Mouse (Mus musculus) left cerebral cortex, postnatal 36 days (tissue): Measurements from ENCODE around the gene Gm20479. TPM values are rescaled to one million over a fixed set of nuclear protein-coding genes. Genes with fewer than 3 reads are reported as not detected.
A peak's percentile ranks its signal among the peaks of the same experiment; 100 is the strongest.

Source experiments
- DNase-seq, 2 experiments: peaks; one replicate each; pipeline ENCODE4 v3.0.0; 2021 to 2022; ENCODE audit warnings: low spot score in 2 of 2, mixed read lengths in 1 of 2
- intact Hi-C: fragments of 180-260 bp; cut with DNase I; formaldehyde crosslinking; loops from one replicate; pipeline ENCODE4 v1.15.1; 2025
- total RNA-seq, 2 experiments: library from RNA; stranded (reverse); gene quantifications; 2 replicates each; pipeline ENCODE4 v1.2.3; 2021

Gm20479 gene
- total RNA-seq, 2 experiments from 2014 or later, result not detected

GRCm38 (mm10) chr7:27371715-27372462 lies 14.7 kb upstream of the Gm20479 start:
- DNase-seq, result no peak
- intact Hi-C loops, result no loop called here

- intact Hi-C loops, result no loop called here
- DNase-seq, result no peak
These were observed 11.9 kb upstream of the Gm20479 start for GRCm38 (mm10) chr7:27369111-27369510.

GRCm38 (mm10) chr7:27367976-27368375 lies 10.8 kb upstream of the Gm20479 start:
- intact Hi-C loops, result loop anchor here (1.0 kb wide), 1 partner anchor 35 kb away; no protein-coding TSS in a partner anchor
- DNase-seq, result no peak

GRCm38 (mm10) chr7:27366082-27366844 lies 9.0 kb upstream of the Gm20479 start:
- intact Hi-C loops, result no loop called here
- DNase-seq, result peak in 1 of 2 experiments; percentile 60

GRCm38 (mm10) chr7:27364379-27364778 lies 7.2 kb upstream of the Gm20479 start:
- intact Hi-C loops, result no loop called here
- no peak for DNase-seq

GRCm38 (mm10) chr7:27361283-27361946 lies 4.2 kb upstream of the Gm20479 start:
- intact Hi-C loops, result no loop called here
- peak; percentile 96 to 98 for DNase-seq

GRCm38 (mm10) chr7:27360749-27361148 lies 3.5 kb upstream of the Gm20479 start:
- intact Hi-C loops, result no loop called here

GRCm38 (mm10) chr7:27359706-27360358 lies 2.6 kb upstream of the Gm20479 start:
- intact Hi-C loops, result no loop called here
- DNase-seq, result no peak

More at GRCm38 (mm10) chr7:27360749-27361148, 3.5 kb upstream of the Gm20479 start:
- no peak for DNase-seq

- no peak for DNase-seq
- intact Hi-C loops, result no loop called here
These were observed 1.9 kb upstream of the Gm20479 start for GRCm38 (mm10) chr7:27359162-27359561.

GRCm38 (mm10) chr7:27357595-27357978 lies 368 bp upstream of the Gm20479 start:
- DNase-seq, result no peak
- intact Hi-C loops, result no loop called here

GRCm38 (mm10) chr7:27356248-27356647 lies 971 bp downstream of the Gm20479 start:
- intact Hi-C loops, result no loop called here
- DNase-seq, result no peak

- intact Hi-C loops, result no loop called here
- peak; percentile 84 to 87 for DNase-seq
These were observed 1.4 kb downstream of the Gm20479 start, which contains the start of gene Shkbp1 for GRCm38 (mm10) chr7:27355745-27356240. Gene Shkbp1, minus strand, starts transcription at chr7:27356019.

- intact Hi-C loops, result no loop called here
- no peak for DNase-seq
These were observed 2.0 kb downstream of the Gm20479 start for GRCm38 (mm10) chr7:27355261-27355660.

- DNase-seq, result no peak
- intact Hi-C loops, result no loop called here
These were observed 2.4 kb downstream of the Gm20479 start for GRCm38 (mm10) chr7:27354783-27355182.

GRCm38 (mm10) chr7:27354144-27354543 lies 3.1 kb downstream of the Gm20479 start:
- DNase-seq, result no peak
- intact Hi-C loops, result no loop called here

- intact Hi-C loops, result no loop called here
- DNase-seq, result no peak
These were observed 11.8 kb downstream of the Gm20479 start for GRCm38 (mm10) chr7:27345444-27345843.

- intact Hi-C loops, result no loop called here
- no peak for DNase-seq
These were observed 14.6 kb downstream of the Gm20479 start for GRCm38 (mm10) chr7:27342595-27342994.

GRCm38 (mm10) chr7:27339519-27339918 lies 17.7 kb downstream of the Gm20479 start:
- peak in 1 of 2 experiments; percentile 63 for DNase-seq
- intact Hi-C loops, result loop anchor here (1.0 to 10.0 kb wide), 5 partner anchors 43 to 188 kb away; partner anchors contain the start of genes Blvrb, Sertad1 and Sptbn4

- intact Hi-C loops, result loop anchor here (1.0 to 10.0 kb wide), 5 partner anchors 43 to 188 kb away; partner anchors contain the start of genes Blvrb, Sertad1 and Sptbn4
- peak in 1 of 2 experiments; percentile 54 for DNase-seq
These were observed 18.1 kb downstream of the Gm20479 start for GRCm38 (mm10) chr7:27339114-27339513.
